ENCODE assay signal across 9 mouse cellular contexts in the genomic region with DNA sequence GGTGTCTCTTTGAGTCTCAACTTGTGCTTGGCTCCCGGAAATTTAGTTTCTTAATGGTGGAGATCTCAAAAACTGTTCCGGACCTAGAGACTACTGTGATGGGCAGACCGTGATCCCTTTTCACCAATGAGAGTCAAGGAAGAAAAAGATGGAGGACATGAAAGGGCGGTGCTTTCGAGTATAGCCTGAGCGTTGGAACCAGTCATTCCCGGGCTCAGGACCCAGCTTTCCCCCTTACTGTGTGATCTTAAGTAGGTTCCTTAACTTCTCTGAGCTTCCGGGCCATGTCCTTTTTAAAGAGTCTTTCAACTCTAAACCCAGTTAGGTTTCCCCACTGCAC. TPM values are rescaled to one million over a fixed set of nuclear protein-coding genes. Genes with fewer than 3 reads are reported as not detected.
DNase-seq lines count a peak whose midpoint lies in the region; ATAC-seq lines count a peak whose summit lies in the region.
"Had no signal": no experiment of that assay in that cellular context is flagged by ENCODE, and none has a peak within 500 bp of the region (broad histone marks: within the 10 kb centered on the region; RNA-seq: fewer than 3 reads in every experiment).

No protein-coding gene starts in this region.

- no peak for DNase-seq in cerebellum, adult 9-10 months
- peak; percentile 12 for DNase-seq in ovary, postnatal 10 days (ENCODE audit: low spot score)
- no peak for DNase-seq in ovary, postnatal 36 days (ENCODE audit: low spot score)
- DNase-seq in midbrain, embryonic 10.5 days (ENCODE audit: low spot score), result no peak
- DNase-seq in thymus, postnatal 4 days, result no peak

- peaks cover 13% of the 10 kb centered on the region for H3K4me1 ChIP-seq in forebrain, embryonic 16.5 days (replicated peaks; ENCODE audit: control insufficient read depth, insufficient read depth, low read length)
- peaks cover 21% of the 10 kb centered on the region for H3K4me1 ChIP-seq in intestine, embryonic 16.5 days (ENCODE audit: control insufficient read depth, insufficient read depth, low read length)
- peaks cover 40% of the 10 kb centered on the region for H3K4me1 ChIP-seq in midbrain, embryonic 10.5 days

- H3K4me3 ChIP-seq in forebrain, embryonic 16.5 days (replicated peaks; ENCODE audit: low read length), result peak overlapping the region; percentile 80
- H3K4me3 ChIP-seq in intestine, embryonic 16.5 days (ENCODE audit: low read length), result peak overlapping the region; percentile 75
- H3K4me3 ChIP-seq in midbrain, embryonic 10.5 days, result peak overlapping the region; percentile 90

- no peaks in the 10 kb centered on the region for H3K36me3 ChIP-seq in forebrain, embryonic 16.5 days (ENCODE audit: control insufficient read depth, insufficient read depth)
- H3K36me3 ChIP-seq in intestine, embryonic 16.5 days (ENCODE audit: control insufficient read depth, insufficient read depth, low read length), result no peaks in the 10 kb centered on the region
- H3K36me3 ChIP-seq in midbrain, embryonic 10.5 days, result no peaks in the 10 kb centered on the region

- H3K9me3 ChIP-seq in forebrain, embryonic 16.5 days (ENCODE audit: control insufficient read depth, low read length), result no peaks in the 10 kb centered on the region
- no peaks in the 10 kb centered on the region for H3K9me3 ChIP-seq in intestine, embryonic 16.5 days (ENCODE audit: control insufficient read depth, low read length)
- no peaks in the 10 kb centered on the region for H3K9me3 ChIP-seq in midbrain, embryonic 10.5 days (replicated peaks)

- peak; percentile 29; the same call in 1 of the 2 replicates for ATAC-seq in cerebellum, adult (ENCODE audit: insufficient number of reproducible peaks, low FRiP score, low TSS enrichment)
- ATAC-seq in forebrain, embryonic 16.5 days, result peak; percentile 77
- ATAC-seq in intestine, embryonic 16.5 days, result peak; percentile 52

- under 1% methylated on average over 8 of the region's 8 CpGs for WGBS in forebrain, embryonic 16.5 days
- 4% methylated on average over 8 of the region's 8 CpGs for WGBS in intestine, embryonic 16.5 days
- under 1% methylated on average over 8 of the region's 8 CpGs for WGBS in midbrain, embryonic 10.5 days

- H3K4me2 ChIP-seq in forebrain, embryonic 16.5 days (ENCODE audit: low read length), result peak overlapping the region; percentile 98
- H3K4me2 ChIP-seq in intestine, embryonic 16.5 days (ENCODE audit: low read depth, low read length), result peak overlapping the region; percentile 94

- H3K27ac ChIP-seq in forebrain, embryonic 16.5 days (ENCODE audit: low read length), result no peak overlapping the region
- H3K27ac ChIP-seq in intestine, embryonic 16.5 days (ENCODE audit: low read length), result peak overlapping the region; percentile 93
- H3K27ac ChIP-seq in midbrain, embryonic 10.5 days (replicated peaks), result peak overlapping the region; percentile 89

- peak overlapping the region; percentile 78 for H3K9ac ChIP-seq in forebrain, embryonic 16.5 days (replicated peaks; ENCODE audit: low read depth, low read length)
- H3K9ac ChIP-seq in intestine, embryonic 16.5 days (ENCODE audit: low read depth, low read length), result peak overlapping the region; percentile 81

- H3K27me3 ChIP-seq in forebrain, embryonic 16.5 days (replicated peaks; ENCODE audit: control insufficient read depth, insufficient read depth, low read length), result peaks cover 25% of the 10 kb centered on the region
- H3K27me3 ChIP-seq in intestine, embryonic 16.5 days (replicated peaks; ENCODE audit: control insufficient read depth, insufficient read depth, low read length), result no peaks in the 10 kb centered on the region
- H3K27me3 ChIP-seq in midbrain, embryonic 10.5 days (ENCODE audit: low read depth, poor library complexity, severe bottlenecking), result peaks cover 67% of the 10 kb centered on the region
- H3K27me3 ChIP-seq: CH12.LX had no signal

RNA-seq across cellular contexts. Expression of gene 6030445D17Rik, which starts 0.8 kb away (rescaled TPM):
- 0.15 TPM in 1 of 2 replicates, not detected in the other for polyA plus RNA-seq in forebrain, embryonic 16.5 days (2015; fragmentation: Nextera tagmentation; extraction: Ambion mirVana)
- 0.27 and 0.50 TPM in 2 replicates for polyA plus RNA-seq in intestine, embryonic 16.5 days (2015; fragmentation: Nextera tagmentation; extraction: Ambion mirVana)
- 0.23 and 0.37 TPM in 2 replicates for polyA plus RNA-seq in midbrain, embryonic 10.5 days (2016; fragmentation: Nextera tagmentation; extraction: Ambion mirVana)

RNA-seq across cellular contexts. Expression of gene Luzp1, which starts 6.8 kb away (rescaled TPM):
- polyA plus RNA-seq in forebrain, embryonic 16.5 days (2015; fragmentation: Nextera tagmentation; extraction: Ambion mirVana), result 51.5 and 60.3 TPM in 2 replicates
- polyA plus RNA-seq in intestine, embryonic 16.5 days (2015; fragmentation: Nextera tagmentation; extraction: Ambion mirVana), result 96.8 and 115 TPM in 2 replicates
- 119 and 135 TPM in 2 replicates for polyA plus RNA-seq in midbrain, embryonic 10.5 days (2016; fragmentation: Nextera tagmentation; extraction: Ambion mirVana)

RNA-seq across cellular contexts. Expression of gene Htr1d, which starts 39.5 kb away (rescaled TPM):
- 0.96 and 1.2 TPM in 2 replicates for polyA plus RNA-seq in forebrain, embryonic 16.5 days (2015; fragmentation: Nextera tagmentation; extraction: Ambion mirVana)
- polyA plus RNA-seq in intestine, embryonic 16.5 days (2015; fragmentation: Nextera tagmentation; extraction: Ambion mirVana), result 0.10 and 0.16 TPM in 2 replicates
- polyA plus RNA-seq in midbrain, embryonic 10.5 days (2016; fragmentation: Nextera tagmentation; extraction: Ambion mirVana), result 0.23 and 0.39 TPM in 2 replicates
